Mouse (Mus musculus) liver, embryonic 16.5 days (tissue): Measurements from ENCODE around the gene Hmgn3. TPM values are rescaled to one million over a fixed set of nuclear protein-coding genes. Genes with fewer than 3 reads are reported as not detected.

Source experiments
- ATAC-seq: fragments of 200-750 bp; cut with Nextera tagmentation; 2 replicates; pipeline ENCODE4 v1.8.0; 2017; ENCODE audit warnings: low read depth, mild to moderate bottlenecking, moderate number of reproducible peaks, moderate library complexity
- H3K27ac ChIP-seq: fragments of 300-500 bp; sonication (generic); 2 replicates; pipeline ENCODE4 v1.5.1; 2014; ENCODE audit warnings: mild to moderate bottlenecking, low read length
- H3K27me3 ChIP-seq: fragments of 300-500 bp; sonication (generic); 2 replicates; pipeline ENCODE4 v1.6.1; 2014; ENCODE audit warnings: low read depth, low read length, mixed read lengths; ENCODE audit not compliant: control insufficient read depth, insufficient read depth
- H3K36me3 ChIP-seq: fragments of 300-500 bp; sonication (generic); 2 replicates; pipeline ENCODE4 v1.6.1; 2014; ENCODE audit warnings: mild to moderate bottlenecking; ENCODE audit not compliant: control insufficient read depth, insufficient read depth
- H3K4me1 ChIP-seq: fragments of 300-500 bp; sonication (generic); 2 replicates; pipeline ENCODE4 v1.6.1; 2014; ENCODE audit warnings: low read depth, low read length, mixed read lengths; ENCODE audit not compliant: control insufficient read depth
- H3K4me2 ChIP-seq: fragments of 300-500 bp; sonication (generic); 2 replicates; pipeline ENCODE4 v1.6.1; 2014; ENCODE audit warnings: low read depth, low read length, mixed read lengths
- H3K4me3 ChIP-seq: fragments of 300-500 bp; sonication (generic); 2 replicates; pipeline ENCODE4 v1.5.1; 2014; ENCODE audit warnings: low read depth, mild to moderate bottlenecking, low read length
- H3K9ac ChIP-seq: fragments of 300-500 bp; sonication (generic); 2 replicates; pipeline ENCODE4 v1.6.1; 2014; ENCODE audit warnings: low read depth, low read length
- H3K9me3 ChIP-seq: fragments of 300-500 bp; sonication (generic); replicated peaks from 2 replicates; pipeline ENCODE4 v1.6.1; 2016; ENCODE audit warnings: low read length; ENCODE audit not compliant: control insufficient read depth
- WGBS: fragments of 180-500 bp; shearing (Covaris S2); extraction: QIAGEN DNeasy Blood & Tissue Kit; methylation state at CpG from one replicate; pipeline ENCODE4 v1.1.7; 2014; ENCODE audit not compliant: insufficient replicate concordance; 5-methylcytosine and 5-hydroxymethylcytosine counted together
- polyA plus RNA-seq: library from polyadenylated mRNA; unstranded; fragments of >200 nt; fragmentation: Nextera tagmentation; extraction: Ambion mirVana; gene quantifications from 2 replicates; pipeline ENCODE4 v1.2.1, GENCODE M21; 2015

Hmgn3 gene
- polyA plus RNA-seq, 1 experiment from 2014 or later = 2.9 TPM

- no peak for ATAC-seq
Observed at GRCm38 (mm10) chr9:83082296-83082695, 64.2 kb downstream of the Hmgn3 start.

GRCm38 (mm10) chr9:83079724-83080123 lies 66.8 kb downstream of the Hmgn3 start:
- Histone ChIP-seq H3K4me3 (no peak overlapping the region), H3K9ac (no peak overlapping the region), H3K27ac (no peak overlapping the region), H3K36me3 (no peaks in the 10 kb centered on the region), H3K4me1 (no peaks in the 10 kb centered on the region), H3K4me2 (no peak overlapping the region), H3K27me3 (no peaks in the 10 kb centered on the region), H3K9me3 (no peaks in the 10 kb centered on the region)
- 68% methylated on average over 3 of the region's 3 CpGs for WGBS
- ATAC-seq = no peak

More at GRCm38 (mm10) chr9:83082296-83082695, 64.2 kb downstream of the Hmgn3 start:
- WGBS = 68% methylated on average over 6 of the region's 6 CpGs
- no peaks in the 10 kb centered on the region for H3K9me3 ChIP-seq
- H3K4me1 ChIP-seq = no peaks in the 10 kb centered on the region
- H3K9ac ChIP-seq = no peak overlapping the region
- no peaks in the 10 kb centered on the region for H3K36me3 ChIP-seq
- no peaks in the 10 kb centered on the region for H3K27me3 ChIP-seq
- no peak overlapping the region for H3K4me3 ChIP-seq
- no peak overlapping the region for H3K4me2 ChIP-seq
- H3K27ac ChIP-seq = no peak overlapping the region

GRCm38 (mm10) chr9:83068246-83068645 lies 78.2 kb downstream of the Hmgn3 start:
- no peaks in the 10 kb centered on the region for H3K9me3 ChIP-seq
- H3K36me3 ChIP-seq = no peaks in the 10 kb centered on the region
- no peak overlapping the region for H3K27ac ChIP-seq
- no peaks in the 10 kb centered on the region for H3K4me1 ChIP-seq
- no peak overlapping the region for H3K4me2 ChIP-seq
- ATAC-seq = no peak
- H3K27me3 ChIP-seq = no peaks in the 10 kb centered on the region
- WGBS = 61% methylated on average over 5 of the region's 5 CpGs
- no peak overlapping the region for H3K9ac ChIP-seq
- no peak overlapping the region for H3K4me3 ChIP-seq

GRCm38 (mm10) chr9:83061289-83061688 lies 85.2 kb downstream of the Hmgn3 start:
- WGBS = 68% methylated on average over 11 of the region's 11 CpGs
- ATAC-seq = no peak
- no peaks in the 10 kb centered on the region for H3K27me3 ChIP-seq
- no peaks in the 10 kb centered on the region for H3K4me1 ChIP-seq
- H3K4me2 ChIP-seq = no peak overlapping the region
- no peak overlapping the region for H3K9ac ChIP-seq
- no peak overlapping the region for H3K4me3 ChIP-seq
- H3K9me3 ChIP-seq = no peaks in the 10 kb centered on the region
- no peak overlapping the region for H3K27ac ChIP-seq
- H3K36me3 ChIP-seq = no peaks in the 10 kb centered on the region

Other genes with a start within 250 kb of the Hmgn3 start
- 19.6 and 21.7 TPM in 2 replicates for gene Phip, start 171.2 kb downstream of the Hmgn3 start, polyA plus RNA-seq